Mouse (Mus musculus) kidney, adult 2 months (tissue): ENCODE results near the gene Spop. TPM values are rescaled to one million over a fixed set of nuclear protein-coding genes. Genes with fewer than 3 reads are reported as not detected.

ENCODE experiments used
- DNase-seq: peaks from one replicate; pipeline ENCODE4 v3.0.0; 2021
- H3K27ac ChIP-seq: fragments of 200-500 bp; 2 replicates; pipeline ENCODE4 v1.5.1; 2012; ENCODE audit warnings: low read depth, low read length, control low read depth, inconsistent platforms; ENCODE audit not compliant: insufficient read depth
- H3K27me3 ChIP-seq: fragments of 200-500 bp; replicated peaks from 2 replicates; pipeline ENCODE4 v1.6.1; 2012; ENCODE audit warnings: mild to moderate bottlenecking, moderate library complexity, low read length, inconsistent platforms; ENCODE audit not compliant: control insufficient read depth, insufficient read depth
- H3K36me3 ChIP-seq: fragments of 200-500 bp; 2 replicates; pipeline ENCODE4 v1.6.1; 2012; ENCODE audit warnings: mild to moderate bottlenecking, moderate library complexity, low read length, inconsistent platforms; ENCODE audit not compliant: control insufficient read depth, insufficient read depth
- H3K4me1 ChIP-seq: fragments of 200-500 bp; 2 replicates; pipeline ENCODE4 v1.6.1; 2011; ENCODE audit warnings: low read length; ENCODE audit not compliant: control insufficient read depth, insufficient read depth
- H3K4me3 ChIP-seq: fragments of 200-500 bp; 2 replicates; pipeline ENCODE4 v1.5.1; 2011; ENCODE audit warnings: mild to moderate bottlenecking, low read depth, low read length, control low read depth; ENCODE audit not compliant: insufficient read depth
- CTCF ChIP-seq: fragments of 200-500 bp; conservative IDR thresholded peaks from 2 replicates; pipeline ENCODE4 v1.5.1; 2011; ENCODE audit warnings: low read depth, mild to moderate bottlenecking, control low read depth, low read length, moderate library complexity, mixed read lengths; ENCODE audit not compliant: insufficient read depth, insufficient read length
- POLR2A ChIP-seq: fragments of 200-500 bp; IDR thresholded peaks from one replicate; pipeline ENCODE4 v1.6.1; 2011; ENCODE audit warnings: low read depth, low read length, control low read depth
- WGBS: fragments of 180-500 bp; shearing (Covaris S2); methylation state at CpG from one replicate; pipeline ENCODE4 v1.1.7; 2018; 5-methylcytosine and 5-hydroxymethylcytosine counted together
- polyA plus RNA-seq: library from polyadenylated mRNA; depleted of rRNA; stranded (reverse); fragments of >200 nt; gene quantifications from 2 replicates; pipeline ENCODE4 v1.2.3, GENCODE M21; 2012

Gene Spop
- polyA plus RNA-seq, 1 experiment = 66.4 TPM

GRCm38 (mm10) chr11:95411453-95412013 is 2.3 kb upstream of the Spop start:
- H3K4me1 ChIP-seq = no peaks in the 10 kb centered on the region; the same call in 1 of the 2 replicates
- 47% methylated on average over 6 of the region's 6 CpGs for WGBS
- H3K27me3 ChIP-seq = no peaks in the 10 kb centered on the region
- TF ChIP-seq CTCF (no peak), POLR2A (no peak)
- no peaks in the 10 kb centered on the region for H3K36me3 ChIP-seq
- no peak for DNase-seq
- H3K4me3 ChIP-seq = no peak overlapping the region
- H3K27ac ChIP-seq = no peak overlapping the region

- 96% methylated on average over 3 of the region's 3 CpGs for WGBS
- Histone ChIP-seq H3K4me1 (no peaks in the 10 kb centered on the region; the same call in 1 of the 2 replicates), H3K27me3 (no peaks in the 10 kb centered on the region), H3K36me3 (no peaks in the 10 kb centered on the region), H3K27ac (no peak overlapping the region), H3K4me3 (no peak overlapping the region)
- DNase-seq = peak; percentile 16
- TF ChIP-seq CTCF = no peak
- no peak for TF ChIP-seq POLR2A
These were observed 1.3 kb upstream of the Spop start for GRCm38 (mm10) chr11:95412615-95413014.

GRCm38 (mm10) chr11:95414536-95415161 is 769 bp downstream of the Spop start:
- H3K27ac ChIP-seq = peak overlapping the region; percentile 71
- H3K27me3 ChIP-seq = no peaks in the 10 kb centered on the region
- TF ChIP-seq CTCF (0 out of 2 replicates have a peak, but pooled peaks have one; percentile 14), POLR2A (peak; percentile 17)
- DNase-seq = peak; percentile 96
- H3K4me1 ChIP-seq = no peaks in the 10 kb centered on the region; the same call in 1 of the 2 replicates
- peak overlapping the region; percentile 87 for H3K4me3 ChIP-seq
- no peaks in the 10 kb centered on the region for H3K36me3 ChIP-seq
- WGBS = under 1% methylated on average over 28 of the region's 28 CpGs

- no peak for DNase-seq
- TF ChIP-seq POLR2A (no peak), CTCF (no peak)
- no peaks in the 10 kb centered on the region for H3K27me3 ChIP-seq
- H3K4me1 ChIP-seq = no peaks in the 10 kb centered on the region; the same call in 1 of the 2 replicates
- no peaks in the 10 kb centered on the region for H3K36me3 ChIP-seq
- H3K4me3 ChIP-seq = no peak overlapping the region
- H3K27ac ChIP-seq = no peak overlapping the region
These were observed 2.1 kb downstream of the Spop start for GRCm38 (mm10) chr11:95415931-95416330.

- H3K4me1 ChIP-seq = peaks cover 2% of the 10 kb centered on the region; the same call in 1 of the 2 replicates
- WGBS = 87% methylated on average over 5 of the region's 5 CpGs
- H3K4me3 ChIP-seq = no peak overlapping the region
- H3K27me3 ChIP-seq = no peaks in the 10 kb centered on the region
- DNase-seq = no peak
- TF ChIP-seq POLR2A = no peak
- no peak overlapping the region for H3K27ac ChIP-seq
- no peaks in the 10 kb centered on the region for H3K36me3 ChIP-seq
These were observed 3.5 kb downstream of the Spop start for GRCm38 (mm10) chr11:95417341-95417740.

GRCm38 (mm10) chr11:95420880-95421435 is 7.1 kb downstream of the Spop start:
- H3K4me1 ChIP-seq = peaks cover 2% of the 10 kb centered on the region; the same call in 1 of the 2 replicates
- no peak for TF ChIP-seq CTCF
- TF ChIP-seq POLR2A = no peak
- H3K36me3 ChIP-seq = no peaks in the 10 kb centered on the region
- H3K4me3 ChIP-seq = no peak overlapping the region
- no peak overlapping the region for H3K27ac ChIP-seq
- H3K27me3 ChIP-seq = no peaks in the 10 kb centered on the region
- WGBS = 58% methylated on average over 2 of the region's 2 CpGs
- DNase-seq = no peak

GRCm38 (mm10) chr11:95423505-95423904 is 9.6 kb downstream of the Spop start:
- H3K27me3 ChIP-seq = no peaks in the 10 kb centered on the region
- DNase-seq = no peak
- H3K4me3 ChIP-seq = no peak overlapping the region
- WGBS = 88% methylated on average over 3 of the region's 3 CpGs
- H3K4me1 ChIP-seq = peaks cover 2% of the 10 kb centered on the region; the same call in 1 of the 2 replicates
- no peaks in the 10 kb centered on the region for H3K36me3 ChIP-seq
- H3K27ac ChIP-seq = no peak overlapping the region
- TF ChIP-seq POLR2A (no peak), CTCF (peak; percentile 41)
